Mouse (Mus musculus): ENCODE data around the gene Mkrn2.

The Mkrn2 gene

DNA sequence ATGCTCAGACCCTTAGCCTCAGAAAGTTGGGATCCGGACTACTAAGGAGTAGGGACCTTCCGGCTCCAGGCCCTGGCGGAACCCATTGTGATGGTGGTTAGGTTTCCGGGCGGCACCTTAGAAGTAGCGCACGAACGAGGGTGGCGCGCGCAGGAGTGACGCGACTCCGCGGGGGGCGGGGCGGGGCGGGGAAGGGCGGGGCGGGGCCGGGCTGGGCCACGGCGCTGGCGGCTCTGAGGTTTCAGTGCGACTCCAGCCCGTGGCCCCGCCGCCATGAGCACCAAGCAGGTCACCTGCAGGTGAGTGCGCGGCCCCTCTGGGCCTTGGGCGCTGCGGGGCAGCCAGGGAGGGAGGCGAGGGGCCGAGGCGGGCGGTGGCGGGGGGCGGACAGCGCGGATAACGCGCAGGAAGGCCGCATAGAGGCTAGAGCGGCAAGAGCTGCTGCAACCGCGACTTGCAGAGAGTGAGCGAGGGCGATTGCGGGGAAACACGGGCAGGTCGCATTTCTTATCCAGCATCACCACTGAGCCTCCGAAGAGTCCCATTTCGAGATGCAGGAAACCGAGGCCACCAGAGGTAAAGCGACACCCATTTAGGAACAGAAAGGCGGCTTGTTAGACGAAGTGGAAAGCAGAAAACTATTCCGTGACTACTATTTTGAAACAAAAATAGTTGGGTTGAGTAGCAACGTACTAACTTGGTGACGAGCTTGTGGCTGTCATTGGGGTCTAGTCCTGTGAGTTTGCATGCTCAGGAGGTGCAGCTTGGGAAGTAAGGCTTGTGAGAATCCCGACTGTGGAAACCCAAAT, at the start of gene Mkrn2:
TSS of gene Mkrn2 (plus strand) at position 188 of the 809 bp plus-strand sequence.
- DNase-seq = peak; percentile 78

DNA sequence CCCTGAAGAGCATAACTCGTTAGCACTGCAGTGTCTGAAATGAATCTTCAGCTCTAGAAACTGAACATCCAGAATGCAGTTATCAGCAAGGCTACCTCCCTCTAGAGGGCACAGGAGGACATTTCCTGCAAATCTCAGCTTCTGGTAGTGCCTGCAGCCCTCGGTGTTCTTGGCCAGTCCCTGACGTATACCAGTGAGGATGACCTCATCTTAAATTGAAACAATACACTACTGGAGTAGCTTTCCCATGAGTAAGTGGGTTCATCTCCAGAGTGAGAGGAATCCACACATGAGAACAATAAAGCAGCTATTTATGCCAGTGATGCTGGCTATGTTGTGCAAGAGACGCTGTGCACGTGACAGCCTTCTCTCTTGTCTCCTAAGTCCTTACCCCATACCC, 46.2 kb upstream of the Mkrn2 start:
- DNase-seq = no peak

DNA sequence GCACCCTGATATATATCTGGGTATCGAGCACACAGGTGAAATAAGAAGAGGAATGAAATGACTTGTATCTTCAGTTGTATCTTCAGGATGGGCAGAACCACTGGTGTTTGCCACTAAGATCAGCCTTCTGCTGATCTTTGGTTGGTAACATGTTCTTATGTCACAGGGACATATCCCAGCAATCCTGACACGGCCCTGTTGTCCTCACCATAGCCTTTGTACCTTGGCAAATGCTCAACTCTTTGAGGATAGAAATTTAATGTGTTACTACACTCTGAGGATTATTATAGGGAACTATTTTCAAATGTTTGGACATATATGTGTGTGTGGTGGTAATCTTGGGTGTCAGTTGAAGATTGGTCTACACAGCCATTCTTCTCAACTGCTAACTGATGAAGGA, 43.5 kb upstream of the Mkrn2 start:
- DNase-seq = no peak

DNA sequence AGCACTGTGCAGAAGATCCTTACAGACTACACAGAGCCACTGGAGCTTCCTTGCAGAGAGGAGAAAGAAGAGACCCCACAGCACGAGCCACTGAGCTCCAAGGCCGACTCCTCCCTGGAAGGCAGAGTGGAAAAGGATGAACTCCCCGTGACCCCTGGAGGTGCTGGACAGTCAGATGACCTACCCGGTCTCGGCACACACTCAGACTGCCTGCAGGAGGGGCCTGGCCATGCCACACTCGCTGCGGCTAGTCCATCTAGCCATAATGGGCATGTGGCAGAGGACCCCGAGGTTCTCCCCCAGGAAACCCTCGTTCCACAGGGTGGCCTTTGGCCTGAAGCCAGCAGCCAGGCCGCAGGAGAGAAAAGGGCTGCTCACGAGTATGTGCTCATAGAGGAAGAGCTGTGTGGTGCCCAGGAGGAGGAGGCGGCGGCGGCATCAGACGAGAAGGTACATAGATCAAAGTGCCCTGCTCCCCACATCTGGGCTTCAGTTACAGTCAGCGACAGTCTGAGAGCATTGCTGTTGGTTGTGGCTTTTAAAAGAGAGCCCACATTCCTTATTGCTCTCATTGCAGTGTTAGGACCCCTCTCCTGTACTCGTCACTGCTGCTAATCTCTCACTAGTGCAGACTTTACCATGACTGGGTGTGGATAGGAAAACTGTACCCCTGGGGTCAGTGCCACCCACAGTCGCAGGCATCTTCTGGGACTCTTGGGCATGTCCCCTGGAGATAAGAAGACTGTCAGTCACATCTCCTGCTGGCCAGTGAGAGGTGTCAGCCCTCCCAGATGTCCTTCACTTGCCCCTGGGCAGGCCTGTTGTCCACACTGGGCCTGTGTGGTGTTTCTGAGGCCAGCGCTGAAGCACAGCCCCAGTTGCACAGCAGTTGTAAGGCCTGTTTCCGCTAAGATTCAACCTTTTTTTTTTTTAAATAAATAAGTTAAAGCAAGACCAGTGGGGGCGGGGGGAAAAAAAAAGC, 41.8 kb upstream of the Mkrn2 start:
- DNase-seq = no peak

DNA sequence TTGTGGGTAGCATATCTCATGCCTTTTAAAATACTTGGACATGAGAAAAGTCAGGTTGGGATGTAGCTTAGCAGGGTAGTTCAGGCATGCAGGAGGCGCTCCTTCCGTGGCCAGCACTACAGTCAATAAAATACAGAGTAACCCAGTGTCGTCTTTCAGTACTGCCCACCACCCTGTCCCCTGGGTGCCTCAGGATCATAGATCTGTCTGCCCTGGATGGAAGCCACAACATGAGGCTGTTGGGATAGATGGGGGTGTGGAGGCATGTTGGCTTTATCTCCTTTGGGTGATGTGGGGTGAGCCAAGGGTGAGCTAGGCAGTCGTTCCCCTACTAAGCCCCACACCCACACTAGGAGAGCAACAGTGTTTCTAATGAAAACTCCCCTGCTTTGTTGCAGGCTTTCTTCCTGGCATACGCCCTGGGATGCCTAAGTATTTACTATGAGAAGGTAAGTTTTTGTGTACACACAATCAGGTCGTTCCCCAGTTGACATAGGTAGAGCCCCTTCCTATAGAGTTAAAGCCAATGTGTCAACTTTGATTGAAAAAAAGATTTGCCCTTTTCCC, 36.1 kb upstream of the Mkrn2 start:
- no peak for DNase-seq

DNA sequence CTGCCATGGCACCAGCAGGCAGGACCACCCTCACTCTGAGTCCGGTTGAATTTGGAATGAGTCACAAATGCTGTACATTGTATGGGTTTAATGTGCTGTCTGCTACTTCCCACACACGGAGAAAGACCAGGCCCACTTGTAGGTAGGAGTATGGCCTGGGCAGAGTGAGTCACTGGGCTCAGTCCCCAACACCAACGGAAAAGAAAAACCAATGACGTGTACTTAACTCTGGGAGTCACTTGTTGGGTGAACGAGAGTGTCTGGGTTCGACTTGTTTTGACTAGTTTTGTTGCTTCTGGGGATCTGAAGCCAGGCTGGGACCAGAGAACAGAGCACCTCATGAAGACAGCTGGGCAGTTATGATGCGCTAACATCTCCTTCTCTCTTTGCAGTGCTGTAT, 27.5 kb upstream of the Mkrn2 start:
- no peak for DNase-seq

DNA sequence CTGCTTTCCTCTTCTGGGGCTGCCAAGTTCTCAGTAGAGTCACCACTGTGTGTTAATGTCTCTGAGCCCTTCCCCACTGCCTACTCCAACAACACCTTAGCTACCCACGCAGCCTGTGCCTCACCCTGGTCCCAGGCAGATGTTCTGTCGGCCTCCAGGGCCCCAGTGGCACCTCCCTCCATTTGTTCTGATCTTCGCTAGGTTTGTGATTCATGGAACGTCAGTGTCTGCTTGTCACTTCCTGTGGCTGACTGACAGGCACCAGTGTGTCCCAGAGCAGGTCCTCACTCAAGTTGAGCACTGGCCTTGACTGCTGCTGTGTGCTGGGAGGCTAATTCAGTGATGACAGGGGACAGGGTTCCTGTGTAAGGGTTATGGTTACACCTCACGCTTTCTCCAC, 24.3 kb upstream of the Mkrn2 start:
- DNase-seq = no peak

DNA sequence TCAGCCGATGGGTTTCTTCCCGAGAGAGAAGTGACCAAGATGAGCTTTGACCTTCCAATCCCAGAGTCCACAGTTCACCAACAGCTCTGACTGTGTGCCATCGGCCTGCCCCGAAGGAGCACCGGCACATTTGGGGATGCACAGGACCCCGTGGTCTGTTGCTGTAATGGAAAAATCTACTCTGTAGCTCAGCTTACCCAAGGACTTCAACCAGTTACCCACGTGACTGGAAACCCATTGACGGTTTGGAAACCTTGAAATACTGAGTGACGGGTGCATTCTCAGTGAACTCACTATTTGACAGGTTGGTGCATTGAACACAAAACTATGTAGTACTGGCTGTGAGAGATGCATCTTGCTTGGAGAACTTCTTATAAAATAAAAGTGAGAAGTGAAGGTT, 23.8 kb upstream of the Mkrn2 start:
- no peak for DNase-seq

DNA sequence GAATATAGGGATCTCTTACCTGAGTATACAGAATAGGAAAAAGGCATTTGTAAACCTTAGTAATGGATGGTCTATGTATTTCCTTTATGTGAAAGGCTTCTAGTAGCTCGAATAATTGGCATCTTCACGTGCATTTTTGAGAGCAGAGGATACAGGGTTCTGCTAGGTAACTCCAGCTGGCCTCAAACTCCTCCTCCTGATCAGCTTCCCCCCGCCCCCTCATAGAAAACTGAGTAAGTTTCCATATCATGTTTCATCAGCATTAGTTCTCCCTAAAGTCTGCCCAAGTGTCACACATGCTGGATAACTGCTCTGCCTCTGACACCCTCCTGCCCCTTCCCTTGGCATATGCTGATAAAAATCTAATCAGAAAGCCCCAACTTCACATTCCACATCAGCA, 20.9 kb upstream of the Mkrn2 start:
- DNase-seq = no peak

DNA sequence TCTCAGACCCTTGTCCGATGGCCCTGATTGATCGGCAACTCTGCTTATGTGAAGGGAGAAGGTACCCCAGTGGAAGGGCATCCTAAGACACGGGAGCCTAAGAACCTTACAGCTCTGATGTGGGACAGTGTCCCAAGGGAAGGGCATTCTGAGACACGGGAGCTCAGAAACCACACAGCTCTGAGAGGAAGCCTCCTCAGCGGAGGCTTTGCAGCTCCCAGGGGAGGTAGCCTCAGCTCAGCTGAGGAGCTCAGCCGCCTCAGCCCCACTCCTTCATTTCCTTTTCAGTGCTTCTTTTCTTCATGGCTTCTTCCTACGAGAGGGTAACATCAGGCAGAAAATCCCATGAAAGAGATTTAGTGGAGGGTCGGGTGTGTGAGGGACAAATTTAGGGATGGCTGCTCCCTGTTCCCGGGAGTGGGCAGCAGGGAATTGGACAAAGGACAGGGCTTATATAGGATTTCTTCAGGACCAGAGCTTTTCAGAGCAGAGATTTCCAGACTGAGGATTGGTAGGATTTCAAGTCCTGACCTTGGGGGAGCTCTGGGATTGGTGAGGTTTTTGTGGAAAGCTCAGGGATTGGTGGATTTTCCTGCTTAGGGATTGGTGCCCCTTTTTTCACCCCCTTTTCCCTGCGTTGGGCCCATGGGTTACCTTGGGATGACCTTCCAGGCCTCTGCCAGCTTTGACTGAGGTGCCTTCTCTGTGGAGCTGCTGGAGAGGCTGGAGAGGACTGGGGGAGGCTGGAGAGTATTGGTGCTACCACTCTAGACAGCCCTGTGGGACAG, 19.2 kb upstream of the Mkrn2 start:
- DNase-seq = no peak

DNA sequence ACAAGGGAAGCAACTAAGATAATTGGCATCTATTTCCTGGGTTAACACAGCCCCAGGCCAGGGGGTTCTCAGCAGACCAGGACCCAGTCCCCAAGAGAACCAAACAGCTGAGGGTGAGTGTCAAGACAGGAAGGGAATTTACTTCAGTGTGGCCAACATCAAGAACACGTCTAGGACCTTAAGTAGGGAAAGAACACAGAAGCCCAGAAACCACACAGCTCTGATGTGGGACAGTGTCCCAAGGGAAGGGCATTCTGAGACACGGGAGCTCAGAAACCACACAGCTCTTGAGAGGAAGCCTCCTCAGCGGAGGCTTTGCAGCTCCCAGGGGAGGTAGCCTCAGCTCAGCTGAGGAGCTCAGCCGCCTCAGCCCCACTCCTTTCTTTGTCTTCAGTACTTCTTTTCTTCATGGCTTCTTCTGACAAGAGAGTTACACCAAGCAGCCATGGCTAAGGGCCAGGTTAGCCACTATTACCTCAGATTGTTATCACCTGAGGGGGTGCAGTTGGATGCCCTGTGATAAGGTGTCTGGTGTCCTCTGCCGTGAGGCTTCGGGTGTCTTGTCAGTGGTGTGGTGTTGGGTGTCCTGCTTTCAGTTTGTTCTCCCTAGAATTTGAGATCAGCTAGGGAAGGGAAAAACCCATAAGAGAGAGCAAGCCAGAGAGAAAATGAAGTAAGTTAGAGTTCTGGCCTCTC, 18.1 kb upstream of the Mkrn2 start:
- no peak for DNase-seq

DNA sequence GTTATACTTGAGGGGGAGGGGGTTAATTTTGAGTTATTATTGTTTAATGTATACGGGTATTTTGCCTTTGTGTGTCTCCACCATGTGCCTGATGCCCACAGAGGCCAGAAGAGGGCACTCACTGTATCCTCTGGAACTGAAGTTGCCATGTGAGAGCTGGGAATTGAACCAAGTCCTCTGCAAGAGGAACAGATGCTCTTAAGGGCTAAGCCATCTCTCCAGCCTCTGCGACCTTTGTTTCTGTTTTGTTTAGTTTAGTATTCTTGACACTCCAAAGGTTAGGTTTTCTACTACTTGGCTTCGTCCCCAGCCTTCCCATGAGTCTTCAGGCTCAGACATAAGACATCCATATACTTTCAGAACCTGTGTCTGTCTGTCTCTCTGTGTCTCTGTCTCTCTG, 17.5 kb upstream of the Mkrn2 start:
- no peak for DNase-seq

DNA sequence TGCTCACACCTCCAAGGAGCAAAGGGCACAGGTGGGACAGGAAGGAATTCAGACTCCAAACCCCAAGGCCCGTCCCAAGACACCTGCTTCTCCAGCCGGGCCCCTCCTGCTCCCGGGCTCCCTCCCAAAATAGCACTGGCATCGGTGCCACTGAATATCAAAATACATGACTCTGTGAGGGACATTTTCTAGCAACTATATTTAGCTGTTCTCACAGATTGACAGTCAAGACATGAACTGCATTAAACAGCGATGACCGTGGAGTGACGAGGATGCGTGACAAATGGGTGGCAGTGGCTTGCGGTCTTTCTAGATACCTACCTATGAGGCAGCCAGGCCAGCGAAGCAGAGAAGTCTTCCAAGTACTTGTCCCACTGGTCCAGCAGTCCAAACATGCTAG, 15.4 kb upstream of the Mkrn2 start:
- no peak for DNase-seq

DNA sequence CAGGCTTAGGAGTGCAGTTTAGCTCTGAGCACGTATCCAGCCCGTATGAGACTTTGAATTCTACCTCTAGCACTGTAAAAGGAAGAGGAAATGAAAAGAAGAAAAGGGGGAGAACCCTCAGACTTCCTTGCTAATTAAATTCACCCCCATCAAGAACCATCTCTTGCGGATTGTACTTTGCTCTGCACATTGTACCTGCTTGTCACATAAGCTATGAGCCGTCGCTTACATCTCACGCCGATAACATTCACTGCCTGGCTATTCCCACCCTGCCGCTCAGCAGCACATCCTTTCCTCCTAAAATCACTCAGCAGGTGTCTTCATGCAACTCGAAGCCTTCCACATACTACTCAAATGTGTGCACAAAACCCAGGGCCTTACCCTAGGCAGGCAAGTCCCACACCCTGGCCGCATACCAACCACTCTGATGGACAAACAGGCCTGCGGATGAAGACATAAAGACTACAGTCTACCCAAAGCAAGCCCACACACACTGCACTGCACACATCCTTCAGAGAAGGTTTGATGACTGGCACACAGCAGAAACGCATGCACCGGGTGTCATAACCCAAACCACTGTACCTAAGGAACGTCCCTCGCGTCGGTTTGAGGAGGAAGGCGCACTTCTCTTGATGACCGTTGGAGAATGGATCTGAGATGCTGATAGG, 9.9 kb upstream of the Mkrn2 start:
- DNase-seq = no peak

DNA sequence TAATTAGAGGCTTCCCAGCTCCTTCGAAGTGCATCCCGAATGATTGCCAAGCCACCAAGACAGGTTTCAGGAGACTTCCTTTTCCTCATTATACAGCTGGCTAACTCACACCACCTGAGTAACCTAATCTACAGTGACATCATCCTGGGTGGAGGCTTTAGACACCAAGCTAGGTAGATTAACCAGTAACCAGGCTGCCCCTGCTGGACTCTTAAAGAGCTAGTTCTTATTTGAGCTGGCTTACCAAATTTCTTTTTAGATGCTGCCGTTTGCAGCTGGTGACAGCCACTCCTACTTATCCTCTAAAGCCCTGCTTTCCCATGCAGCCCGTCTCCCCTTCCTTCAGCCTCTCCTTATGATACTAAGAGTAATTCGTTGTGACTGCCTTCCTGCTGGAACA, 9.2 kb upstream of the Mkrn2 start, which contains the start of gene Mkrn2os:
TSS of gene Mkrn2os (minus strand) at position 119 of the 400 bp plus-strand sequence.
- DNase-seq = no peak

DNA sequence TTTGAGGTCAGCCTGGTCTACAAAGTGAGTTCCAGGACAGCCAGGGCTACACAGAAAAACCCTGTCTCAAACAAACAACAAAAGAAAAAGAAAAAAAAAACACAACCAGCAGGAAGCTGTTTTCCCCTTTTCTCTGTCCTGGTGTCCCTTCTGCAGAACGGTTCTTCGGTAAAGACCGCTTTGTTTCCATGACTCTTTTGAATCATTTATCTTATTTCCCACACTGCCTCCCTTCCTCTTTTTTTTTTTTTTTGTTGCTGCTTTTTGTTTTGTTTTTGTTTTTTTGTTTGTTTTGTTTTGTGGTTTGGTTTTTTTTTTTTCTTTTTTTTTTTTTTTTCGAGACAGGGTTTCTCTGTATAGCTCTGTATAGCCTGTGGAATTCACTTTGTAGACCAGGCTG, 8.4 kb upstream of the Mkrn2 start:
- no peak for DNase-seq

DNA sequence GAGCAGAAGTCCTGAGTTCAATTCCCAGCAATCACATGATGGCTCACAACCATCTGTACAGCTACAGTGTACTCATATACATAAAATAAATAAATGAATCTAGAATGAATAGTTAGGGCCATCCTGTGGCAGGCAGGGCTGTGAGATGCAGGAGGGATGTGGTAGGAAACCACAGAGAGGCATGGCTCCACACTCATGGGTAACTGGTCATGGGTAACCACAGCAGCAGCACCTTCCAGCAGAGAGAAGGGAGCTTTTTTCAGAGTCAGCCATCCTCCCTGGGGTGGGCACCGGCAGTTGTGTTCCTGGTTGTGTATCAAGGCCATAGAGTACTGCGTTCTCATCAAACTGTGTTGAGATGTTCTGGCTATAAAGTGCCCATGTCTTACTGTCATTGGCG, 7.2 kb upstream of the Mkrn2 start:
- DNase-seq = no peak

DNA sequence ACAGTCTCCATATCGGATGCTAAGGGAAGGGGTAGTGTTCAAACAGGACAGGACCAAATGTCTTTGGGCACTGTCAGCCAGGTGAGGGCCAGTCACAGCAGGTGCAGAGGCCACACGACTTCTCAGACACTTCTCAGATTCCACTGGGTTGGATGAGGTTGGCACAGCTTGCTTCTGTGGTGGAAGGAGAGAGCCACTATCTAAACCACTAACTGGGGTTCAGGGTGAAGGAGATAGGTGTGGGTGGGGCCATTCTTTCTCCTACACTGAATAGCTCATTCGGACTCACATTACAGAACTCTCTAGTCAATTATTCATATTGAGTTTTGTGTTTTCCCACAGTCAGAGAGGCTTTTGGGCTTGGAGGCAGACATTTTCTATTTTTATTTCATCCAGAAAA, 6.0 kb upstream of the Mkrn2 start:
- no peak for DNase-seq

DNA sequence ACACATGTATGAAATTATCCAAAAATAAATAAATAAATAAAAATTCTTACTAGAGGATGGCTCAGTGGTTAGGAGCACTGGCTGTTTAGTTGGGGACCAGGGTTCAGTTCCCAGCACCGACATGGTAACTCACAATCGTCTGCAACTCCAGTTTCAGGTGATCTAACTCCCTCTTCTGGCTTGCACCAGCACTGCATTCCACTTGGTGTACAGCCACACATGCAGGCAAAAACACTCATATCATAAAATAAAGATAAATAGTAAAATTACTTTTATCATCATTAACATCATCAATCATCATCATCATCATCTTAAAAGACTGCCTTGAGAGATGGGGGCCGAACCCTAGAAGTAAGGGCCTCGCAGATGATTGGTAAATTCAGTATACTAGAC, 384 bp upstream of the Mkrn2 start:
- DNase-seq = peak; percentile 52

DNA sequence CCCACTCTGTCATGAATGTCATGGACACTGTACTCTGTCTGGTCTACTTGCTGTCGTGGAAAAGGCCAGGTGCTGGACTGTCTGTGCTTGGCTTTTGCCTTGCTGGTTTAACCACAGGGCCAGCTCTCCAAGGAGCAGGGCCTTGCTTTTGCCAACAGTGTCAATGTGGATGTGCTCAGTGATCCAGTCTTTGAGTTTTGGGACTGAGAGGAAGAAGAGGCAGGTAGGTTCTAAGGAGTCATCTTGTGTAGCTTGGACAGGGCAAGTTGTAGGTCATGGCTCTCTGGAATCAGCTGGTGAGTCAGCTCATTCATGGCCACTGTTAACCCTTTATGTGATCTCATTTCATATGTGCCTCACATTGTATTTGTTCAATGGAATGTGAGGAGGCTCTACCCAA, 4.8 kb downstream of the Mkrn2 start:
- no peak for DNase-seq

DNA sequence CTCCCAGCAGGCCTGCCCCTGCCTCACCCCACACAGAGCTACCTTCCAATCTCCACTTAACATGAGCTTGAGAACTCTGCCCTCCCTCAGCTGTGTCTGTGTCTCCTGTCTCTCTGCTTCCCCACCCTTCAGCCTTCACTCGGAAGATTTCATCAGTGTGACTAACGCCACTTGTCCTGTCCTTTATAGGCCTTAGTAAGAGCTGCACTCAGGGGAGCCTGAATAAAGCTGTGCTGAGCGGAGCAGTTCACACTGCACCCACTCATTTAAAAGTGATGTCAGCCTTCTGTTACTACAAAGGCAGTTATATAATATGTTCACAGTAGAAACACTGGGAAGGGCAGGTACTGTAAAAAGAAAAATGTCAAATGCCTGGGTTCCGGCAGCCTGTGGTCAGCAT, 5.7 kb downstream of the Mkrn2 start:
- DNase-seq = no peak

DNA sequence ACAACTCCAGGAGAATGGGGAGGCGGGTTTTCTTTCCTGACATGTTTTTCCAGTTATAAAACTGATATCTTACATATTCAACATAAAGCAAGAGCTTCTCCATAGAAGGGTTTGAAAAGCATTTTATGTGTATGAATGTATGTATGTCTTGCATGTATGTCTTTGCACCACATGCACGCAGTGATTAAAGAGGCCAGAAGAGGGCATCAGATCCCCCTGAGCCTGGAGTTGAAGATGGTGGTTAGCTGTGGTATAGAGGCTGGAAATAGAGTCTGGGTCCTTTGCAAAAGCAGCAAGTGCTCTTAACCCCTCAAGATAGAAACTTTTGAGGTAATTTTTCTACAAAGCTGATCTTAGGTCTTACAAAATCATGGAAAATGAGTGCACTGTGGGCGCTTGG, 7.4 kb downstream of the Mkrn2 start:
- DNase-seq = no peak

All from cerebellum, adult 11-12 months (tissue).